Mouse (Mus musculus): ENCODE data around the gene Nifk.
A peak's percentile ranks its signal among the peaks of the same experiment; 100 is the strongest.

Gene Nifk

GRCm38 (mm10) chr1:118321661-118322201 is at the start of gene Nifk:
TSS of gene Nifk (plus strand) at chr1:118321839.
- DNase-seq (ENCODE audit: low read depth, low spot score), result peak; percentile 99

GRCm38 (mm10) chr1:118275139-118275538 is 46.5 kb upstream of the Nifk start:
- DNase-seq (ENCODE audit: low read depth, low spot score), result peak; percentile 88

GRCm38 (mm10) chr1:118292291-118292690 is 29.3 kb upstream of the Nifk start:
- no peak for DNase-seq (ENCODE audit: low read depth, low spot score)

- DNase-seq (ENCODE audit: low read depth, low spot score), result no peak
Measured at GRCm38 (mm10) chr1:118294192-118294591, 27.4 kb upstream of the Nifk start.

- no peak for DNase-seq (ENCODE audit: low read depth, low spot score)
Measured at GRCm38 (mm10) chr1:118294826-118295225, 26.8 kb upstream of the Nifk start.

- DNase-seq (ENCODE audit: low read depth, low spot score), result no peak
Measured at GRCm38 (mm10) chr1:118296673-118297072, 25.0 kb upstream of the Nifk start.

- DNase-seq (ENCODE audit: low read depth, low spot score), result no peak
Measured at GRCm38 (mm10) chr1:118297719-118298118, 23.9 kb upstream of the Nifk start.

- peak; percentile 96 for DNase-seq (ENCODE audit: low read depth, low spot score)
Measured at GRCm38 (mm10) chr1:118310780-118311621, 10.6 kb upstream of the Nifk start.

- DNase-seq (ENCODE audit: low read depth, low spot score), result peak; percentile 37
Measured at GRCm38 (mm10) chr1:118311622-118312326, 9.9 kb upstream of the Nifk start, which contains the start of gene Tsn. TSS of gene Tsn (minus strand) at chr1:118311739.

- peak; percentile 89 for DNase-seq (ENCODE audit: low read depth, low spot score)
Measured at GRCm38 (mm10) chr1:118320696-118321095, 943 bp upstream of the Nifk start.

GRCm38 (mm10) chr1:118334749-118335713 is 13.4 kb downstream of the Nifk start:
- no peak for DNase-seq (ENCODE audit: low read depth, low spot score)

- no peak for DNase-seq (ENCODE audit: low read depth, low spot score)
Measured at GRCm38 (mm10) chr1:118335847-118336246, 14.2 kb downstream of the Nifk start.

GRCm38 (mm10) chr1:118337921-118338320 is 16.3 kb downstream of the Nifk start:
- no peak for DNase-seq (ENCODE audit: low read depth, low spot score)

- no peak for DNase-seq (ENCODE audit: low read depth, low spot score)
Measured at GRCm38 (mm10) chr1:118343649-118344435, 22.2 kb downstream of the Nifk start.

- DNase-seq (ENCODE audit: low read depth, low spot score), result no peak
Measured at GRCm38 (mm10) chr1:118349922-118350321, 28.3 kb downstream of the Nifk start.

GRCm38 (mm10) chr1:118359071-118359761 is 37.6 kb downstream of the Nifk start:
- no peak for DNase-seq (ENCODE audit: low read depth, low spot score)

GRCm38 (mm10) chr1:118367970-118368369 is 46.3 kb downstream of the Nifk start:
- DNase-seq (ENCODE audit: low read depth, low spot score), result peak; percentile 72

GRCm38 (mm10) chr1:118368721-118369461 is 47.3 kb downstream of the Nifk start:
- no peak for DNase-seq (ENCODE audit: low read depth, low spot score)

GRCm38 (mm10) chr1:118377784-118378183 is 56.1 kb downstream of the Nifk start:
- no peak for DNase-seq (ENCODE audit: low read depth, low spot score)
